Mouse (Mus musculus) G1E (cell line): ENCODE measurements around the gene Xpo6. TPM values are rescaled to one million over a fixed set of nuclear protein-coding genes. Genes with fewer than 3 reads are reported as not detected.

ENCODE experiments used
- ATAC-seq: 2 replicates; pipeline ENCODE4 v1.8.0; 2016; ENCODE audit warnings: mild to moderate bottlenecking; ENCODE audit not compliant: insufficient number of reproducible peaks, poor library complexity, low FRiP score, severe bottlenecking; ENCODE audit errors: extremely low read depth
- DNase-seq: peaks from one replicate; pipeline ENCODE4 v3.0.0; 2012; ENCODE audit warnings: low spot score
- H3K27me3 ChIP-seq: 2 replicates; pipeline ENCODE4 v1.6.1; 2012; ENCODE audit warnings: mild to moderate bottlenecking, low read length, inconsistent platforms; ENCODE audit not compliant: insufficient read depth
- H3K36me3 ChIP-seq: replicated peaks from 2 replicates; pipeline ENCODE3; 2012; ENCODE audit warnings: mild to moderate bottlenecking, inconsistent platforms
- H3K4me1 ChIP-seq: 2 replicates; pipeline ENCODE4 v1.6.1; 2012; ENCODE audit warnings: low read depth, low read length, inconsistent platforms, mixed read lengths; ENCODE audit not compliant: insufficient read depth
- H3K4me3 ChIP-seq: 2 replicates; pipeline ENCODE4 v1.5.1; 2012; ENCODE audit warnings: low read depth, mild to moderate bottlenecking, inconsistent platforms, low read length, moderate library complexity, mixed read lengths
- H3K9me3 ChIP-seq: replicated peaks from 2 replicates; pipeline ENCODE4 v1.6.1; 2012; ENCODE audit warnings: inconsistent platforms
- CTCF ChIP-seq: IDR thresholded peaks from 2 replicates; pipeline ENCODE4 v1.5.1; 2012; ENCODE audit warnings: low read depth, low read length, inconsistent platforms, mixed read lengths
- GATA1 ChIP-seq: IDR thresholded peaks from 2 replicates; pipeline ENCODE4 v1.6.1; 2012; ENCODE audit warnings: borderline replicate concordance, low read length, inconsistent platforms, mixed read lengths
- GATA2 ChIP-seq: IDR thresholded peaks from 2 replicates; pipeline ENCODE4 v1.6.1; 2012; ENCODE audit warnings: low read depth, low read length, inconsistent platforms, borderline replicate concordance
- POLR2AphosphoS5 ChIP-seq: IDR thresholded peaks from 2 replicates; pipeline ENCODE4 v1.6.1; 2012; ENCODE audit warnings: low read depth, low read length, inconsistent platforms; ENCODE audit not compliant: insufficient replicate concordance
- TAL1 ChIP-seq: conservative IDR thresholded peaks from 2 replicates; pipeline ENCODE4 v1.6.1; 2012; ENCODE audit warnings: low read depth, low read length, inconsistent platforms, mixed read lengths
- polyA plus RNA-seq: library from polyadenylated mRNA; stranded (reverse); fragments of >175 nt; gene quantifications from 2 replicates; pipeline ENCODE4 v1.2.3, GENCODE M21; 2012
- total RNA-seq, 2 experiments: library from RNA; stranded (forward) in 1 of 2; stranded (reverse) in 1 of 2; fragments of 200-1000 nt in 1 of 2; fragments of >200 nt in 1 of 2; fragmentation: Nextera tagmentation in 1 of 2; gene quantifications; 2 replicates each; pipeline ENCODE4 v1.2.3; 2014 to 2017

Gene Xpo6
- total and polyA plus RNA-seq, 3 experiments = 50.0 to 242 (median 180) TPM

- DNase-seq (peak; percentile 48), ATAC-seq (no peak)
- H3K36me3 ChIP-seq = no peaks in the 10 kb centered on the region
- peaks cover 2% of the 10 kb centered on the region; the same call in 1 of the 2 replicates for H3K4me1 ChIP-seq
- peaks cover 3% of the 10 kb centered on the region for H3K9me3 ChIP-seq
- H3K4me3 ChIP-seq = no peak overlapping the region
- peaks cover 36% of the 10 kb centered on the region for H3K27me3 ChIP-seq
- TF ChIP-seq GATA2 = no peak
- TF ChIP-seq GATA1 = no peak
- no peak for TF ChIP-seq POLR2AphosphoS5
- peak; percentile 96 for TF ChIP-seq CTCF
Observed at GRCm38 (mm10) chr7:126089782-126090181, 110.5 kb downstream of the Xpo6 start.

GRCm38 (mm10) chr7:126088155-126088554 lies 112.1 kb downstream of the Xpo6 start:
- Histone ChIP-seq H3K9me3 (peaks cover 3% of the 10 kb centered on the region), H3K36me3 (no peaks in the 10 kb centered on the region), H3K27me3 (peaks cover 37% of the 10 kb centered on the region), H3K4me1 (peaks cover 7% of the 10 kb centered on the region), H3K4me3 (no peak overlapping the region)
- no peak for ATAC-seq
- DNase-seq = no peak
- TF ChIP-seq POLR2AphosphoS5 = no peak
- TF ChIP-seq GATA2 = no peak

GRCm38 (mm10) chr7:126087602-126088001 lies 112.7 kb downstream of the Xpo6 start:
- Histone ChIP-seq H3K4me3 (no peak overlapping the region), H3K36me3 (no peaks in the 10 kb centered on the region), H3K4me1 (peaks cover 7% of the 10 kb centered on the region), H3K27me3 (peaks cover 36% of the 10 kb centered on the region), H3K9me3 (peaks cover 3% of the 10 kb centered on the region)
- no peak for DNase-seq
- TF ChIP-seq POLR2AphosphoS5 (no peak), CTCF (no peak), GATA1 (no peak), TAL1 (no peak), GATA2 (no peak)
- no peak for ATAC-seq

GRCm38 (mm10) chr7:126086321-126086741 lies 114.0 kb downstream of the Xpo6 start:
- peaks cover 7% of the 10 kb centered on the region for H3K4me1 ChIP-seq
- peaks cover 37% of the 10 kb centered on the region for H3K27me3 ChIP-seq
- H3K4me3 ChIP-seq = no peak overlapping the region

GRCm38 (mm10) chr7:126085154-126085553 lies 115.1 kb downstream of the Xpo6 start:
- Histone ChIP-seq H3K27me3 (peaks cover 38% of the 10 kb centered on the region), H3K9me3 (peaks cover 10% of the 10 kb centered on the region), H3K4me3 (no peak overlapping the region), H3K4me1 (peaks cover 7% of the 10 kb centered on the region), H3K36me3 (no peaks in the 10 kb centered on the region)
- DNase-seq = no peak
- TF ChIP-seq POLR2AphosphoS5 (no peak), GATA1 (no peak), TAL1 (no peak), CTCF (no peak), GATA2 (no peak)
- ATAC-seq = no peak

More at GRCm38 (mm10) chr7:126086321-126086741, 114.0 kb downstream of the Xpo6 start:
- peaks cover 13% of the 10 kb centered on the region for H3K9me3 ChIP-seq
- TF ChIP-seq TAL1 (no peak), POLR2AphosphoS5 (no peak), CTCF (no peak), GATA1 (no peak), GATA2 (no peak)
- no peak for ATAC-seq
- no peaks in the 10 kb centered on the region for H3K36me3 ChIP-seq
- no peak for DNase-seq

GRCm38 (mm10) chr7:126083980-126084348 lies 116.3 kb downstream of the Xpo6 start:
- no peak for ATAC-seq
- DNase-seq = no peak
- Histone ChIP-seq H3K4me3 (no peak overlapping the region), H3K9me3 (peaks cover 10% of the 10 kb centered on the region), H3K4me1 (peaks cover 7% of the 10 kb centered on the region), H3K36me3 (no peaks in the 10 kb centered on the region), H3K27me3 (peaks cover 50% of the 10 kb centered on the region)
- TF ChIP-seq GATA2 (no peak), GATA1 (no peak), CTCF (no peak), POLR2AphosphoS5 (no peak), TAL1 (no peak)

GRCm38 (mm10) chr7:126083341-126083979 lies 116.8 kb downstream of the Xpo6 start:
- DNase-seq = no peak
- Histone ChIP-seq H3K36me3 (no peaks in the 10 kb centered on the region), H3K4me3 (no peak overlapping the region), H3K9me3 (peaks cover 10% of the 10 kb centered on the region), H3K4me1 (peaks cover 7% of the 10 kb centered on the region), H3K27me3 (peaks cover 55% of the 10 kb centered on the region)
- no peak for ATAC-seq
- no peak for TF ChIP-seq GATA1
- TF ChIP-seq POLR2AphosphoS5 = no peak
- TF ChIP-seq TAL1 = no peak
- TF ChIP-seq GATA2 = no peak
- no peak for TF ChIP-seq CTCF
